Mouse (Mus musculus) C2C12 (cell line): Measurements from ENCODE around the gene Rae1.

Source experiments
- CTCF ChIP-seq: IDR thresholded peaks from one replicate; pipeline ENCODE4 v1.5.1; 2011; ENCODE audit not compliant: control insufficient read depth, insufficient read depth, insufficient read length
- MAX ChIP-seq: IDR thresholded peaks from one replicate; pipeline ENCODE4 v1.6.1; 2011; ENCODE audit warnings: mild to moderate bottlenecking, control low read depth
- USF1 ChIP-seq: IDR thresholded peaks from one replicate; pipeline ENCODE4 v1.6.1; 2011; ENCODE audit warnings: low read depth, mild to moderate bottlenecking, control low read depth, moderate library complexity

DNA sequence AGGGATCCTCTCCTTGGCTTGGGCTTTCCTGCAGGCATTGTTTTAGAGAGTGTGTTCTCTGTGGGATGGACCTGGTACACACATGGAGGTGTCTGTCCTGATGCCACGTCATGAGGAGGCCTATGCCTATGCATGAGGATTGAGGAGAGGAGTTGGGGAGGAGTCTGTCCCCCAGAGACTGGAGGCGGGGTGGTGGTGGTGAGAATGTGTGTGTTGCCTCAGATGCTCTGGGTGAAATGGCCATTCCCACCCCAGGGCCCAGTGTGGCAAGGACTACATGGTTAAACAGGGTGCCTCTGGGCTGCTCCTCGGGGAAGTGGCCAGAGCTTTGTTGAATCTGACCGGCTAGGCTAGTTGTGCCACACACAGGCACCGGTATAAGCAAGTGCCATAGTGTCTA lies 26.4 kb downstream of the Rae1 start:
- TF ChIP-seq CTCF (no peak), MAX (no peak), USF1 (no peak)
